Mouse (Mus musculus): ENCODE data around the gene Rgl2. TPM values are rescaled to one million over a fixed set of nuclear protein-coding genes. Genes with fewer than 3 reads are reported as not detected.
A peak's percentile ranks its signal among the peaks of the same experiment; 100 is the strongest.
"Not testable (repeated sequence)": the region's sequence is repeated elsewhere in the genome, so short reads cannot be mapped to it uniquely, and the experiment has no call there.

The Rgl2 gene
- total RNA-seq, 2 experiments from 2014 or later: 68.9 to 76.4 TPM

DNA sequence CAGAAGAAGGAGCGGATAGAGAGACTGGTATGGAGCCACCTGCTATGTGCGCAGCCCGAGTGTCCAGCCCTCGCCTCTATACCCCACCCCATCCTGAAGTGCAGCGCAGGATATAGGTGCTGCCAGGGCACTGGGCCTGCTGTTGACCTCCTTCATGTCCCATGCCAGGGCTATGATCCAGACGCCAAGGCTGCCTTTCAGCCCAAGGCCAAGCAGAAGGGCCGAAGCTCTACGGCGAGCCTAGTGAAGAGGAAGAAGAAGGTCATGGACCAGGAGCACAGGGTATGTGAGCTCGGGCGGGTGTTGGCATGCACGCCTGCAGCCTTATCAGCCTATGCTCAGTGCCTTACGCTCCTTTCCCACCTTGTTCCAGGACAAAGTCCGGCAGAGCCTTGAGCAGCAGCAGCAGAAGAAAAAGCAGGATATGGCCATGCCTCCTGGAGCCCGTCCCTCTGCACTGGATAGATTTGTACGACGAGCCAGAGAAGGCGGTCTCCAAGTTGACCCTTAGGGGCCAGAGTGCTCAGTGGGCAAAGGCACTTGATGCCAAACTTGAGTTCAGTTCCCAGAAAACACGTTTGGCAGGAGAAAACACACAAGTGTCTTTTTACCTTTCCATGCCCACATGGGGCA is 19.7 kb downstream of the Rgl2 start:
- no peak for TF ChIP-seq CTCF (conservative IDR thresholded peaks at IDR 0.05)
- no peak for DNase-seq (ENCODE audit: low spot score in 2 of 2)

DNA sequence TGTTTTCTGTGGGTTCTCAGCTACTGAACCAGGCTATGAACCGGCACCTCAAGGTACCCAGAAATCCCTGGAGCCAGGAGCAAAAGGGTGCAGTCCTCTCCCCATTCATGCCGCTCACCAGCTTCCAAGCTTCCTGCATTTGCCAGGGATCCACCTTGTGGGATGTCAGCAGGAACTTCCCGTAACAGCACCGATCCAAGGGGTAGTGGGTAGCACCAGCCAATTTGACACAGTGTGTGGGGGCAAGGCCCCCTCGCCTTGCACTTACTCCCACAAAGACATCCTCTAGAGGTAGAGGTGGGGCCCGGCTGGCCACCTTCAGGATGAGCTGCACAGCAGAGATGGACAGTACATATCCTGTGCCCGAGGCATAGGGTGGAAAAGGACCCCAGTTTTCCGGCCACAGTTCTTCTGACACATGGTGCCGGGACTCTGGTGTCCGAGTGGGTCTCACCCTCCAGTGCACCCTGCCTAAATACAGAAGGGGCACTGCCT is 20.8 kb downstream of the Rgl2 start:
- no peak for TF ChIP-seq CTCF (conservative IDR thresholded peaks at IDR 0.05)
- no peak for DNase-seq (ENCODE audit: low spot score in 2 of 2)
- Histone ChIP-seq H3K27ac (peak overlapping the region; percentile 94), H3K4me3 (peak overlapping the region; percentile 71)

More for the DNA sequence above, 19.7 kb downstream of the Rgl2 start:
- Histone ChIP-seq H3K27ac (no peak overlapping the region), H3K4me3 (no peak overlapping the region)

DNA sequence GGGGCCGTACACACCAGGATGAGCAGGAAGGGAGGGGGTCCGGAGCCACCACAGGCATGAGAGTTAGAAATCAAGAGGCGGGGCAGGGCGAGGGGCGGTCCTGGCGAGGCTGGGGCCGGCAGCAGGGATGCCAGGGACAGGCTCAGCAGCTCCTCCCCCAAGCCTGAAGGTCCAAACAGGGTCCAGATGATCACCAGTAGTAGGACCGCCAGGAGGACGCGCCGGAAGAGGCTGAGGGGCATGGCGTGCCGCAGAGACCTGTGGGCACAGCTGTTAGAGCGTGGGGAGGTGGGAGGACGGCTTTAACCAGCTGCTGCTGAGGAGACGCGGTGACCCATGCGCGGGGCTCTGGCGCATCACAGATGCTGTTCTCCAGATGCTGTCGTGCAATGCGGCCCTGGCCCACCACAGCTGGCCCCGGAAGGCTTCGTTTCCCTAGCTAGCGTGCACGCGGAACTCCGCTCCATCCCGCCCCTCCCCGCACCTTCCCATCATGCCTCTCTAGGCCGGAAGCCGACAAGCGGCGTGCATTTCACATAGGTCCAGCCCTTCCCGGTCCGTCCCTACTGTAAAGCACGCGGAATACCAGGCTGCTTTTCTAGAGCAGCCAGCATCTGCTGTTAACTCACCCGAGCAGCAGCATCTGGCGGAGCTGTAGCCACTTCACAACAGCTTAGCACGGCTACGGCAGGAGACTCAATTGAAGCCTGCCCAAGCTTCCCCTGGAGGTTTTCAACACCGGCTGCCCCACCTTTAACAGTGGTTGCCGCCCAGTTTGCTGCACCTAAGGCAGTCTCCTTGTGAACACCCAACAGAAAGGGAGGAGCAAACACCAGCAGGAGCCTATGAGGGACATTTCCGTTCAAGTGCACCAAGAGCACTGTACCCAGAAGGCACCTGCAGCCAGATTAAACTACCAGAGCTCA is 21.9 kb downstream of the Rgl2 start, which contains the start of gene B3galt4:
B3galt4 (minus strand) TSS at position 468 of the 926 bp plus-strand sequence.
- DNase-seq (ENCODE audit: low spot score in 2 of 2): peak; percentile 78
- TF ChIP-seq CTCF (conservative IDR thresholded peaks at IDR 0.05): no peak
- Histone ChIP-seq H3K4me3 (peak within 1 kb of the TSS; percentile 71), H3K27ac (peak within 1 kb of the TSS; percentile 94)

DNA sequence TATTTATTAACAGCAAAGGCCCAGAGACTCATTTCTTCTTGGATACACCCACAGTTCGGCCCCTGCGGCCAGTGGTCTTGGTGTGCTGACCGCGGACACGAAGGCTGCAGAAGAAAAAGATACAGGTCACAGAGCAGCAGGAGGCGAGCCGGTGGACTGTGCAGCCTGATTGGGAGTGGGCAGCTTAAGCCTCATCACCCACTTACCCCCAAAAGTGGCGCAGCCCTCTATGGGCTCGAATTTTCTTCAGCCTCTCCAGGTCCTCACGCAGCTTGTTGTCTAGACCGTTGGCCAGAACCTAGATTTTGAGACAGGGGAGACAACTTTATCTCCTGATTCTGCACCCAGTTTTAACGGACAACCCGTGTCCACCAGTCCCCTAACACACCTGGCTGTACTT is 22.7 kb downstream of the Rgl2 start:
- Histone ChIP-seq H3K27ac (peak overlapping the region; percentile 94; the same call in 1 of the 2 replicates), H3K4me3 (peak overlapping the region; percentile 71; the same call in 1 of the 2 replicates)
- not testable (repeated sequence) for DNase-seq (ENCODE audit: low spot score in 2 of 2)

DNA sequence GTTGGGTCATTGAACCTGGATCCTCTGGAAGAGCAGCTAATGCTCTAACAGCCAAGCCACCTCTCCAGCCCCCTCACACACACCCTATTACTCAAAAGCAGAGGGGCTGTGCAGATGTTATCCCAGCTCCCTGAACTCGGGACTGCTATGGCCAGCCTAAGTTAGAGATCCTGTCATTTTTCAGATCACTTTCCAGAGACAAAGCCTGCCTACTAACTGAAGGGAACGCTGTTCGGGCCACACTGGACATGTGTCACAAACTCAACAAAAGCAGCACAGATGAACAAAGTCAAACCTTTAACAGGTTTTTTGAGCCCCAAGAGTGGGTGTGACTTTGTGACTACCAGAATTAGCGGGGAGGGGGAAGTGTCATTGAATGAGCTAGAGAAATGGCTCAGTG is 23.5 kb downstream of the Rgl2 start:
- H3K27ac ChIP-seq: no peak overlapping the region
- TF ChIP-seq CTCF (conservative IDR thresholded peaks at IDR 0.05): no peak
- DNase-seq (ENCODE audit: low spot score in 2 of 2): no peak

DNA sequence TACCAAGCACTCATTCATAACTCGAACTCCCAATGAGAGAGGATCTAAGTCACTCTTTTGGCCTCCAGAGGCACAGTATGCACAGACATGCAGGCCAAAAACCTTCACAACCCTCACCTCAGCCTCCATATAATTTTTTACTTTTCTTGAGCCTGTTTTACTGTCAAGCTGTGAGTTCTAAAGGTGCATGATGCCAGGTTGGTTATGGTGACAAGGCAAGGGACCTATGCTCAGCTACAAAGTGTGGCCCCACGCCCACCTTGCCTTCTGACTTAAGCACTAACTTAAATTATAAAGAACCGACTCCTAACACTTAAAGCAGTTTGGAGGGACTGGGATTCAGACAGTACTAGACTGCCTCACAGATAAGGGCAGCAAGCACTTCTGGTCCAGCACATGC is 24.0 kb downstream of the Rgl2 start:
- H3K27ac ChIP-seq: no peak overlapping the region
- DNase-seq (ENCODE audit: low spot score in 2 of 2): no peak
- no peak for TF ChIP-seq CTCF (conservative IDR thresholded peaks at IDR 0.05)
- no peak overlapping the region for H3K4me3 ChIP-seq

More for the DNA sequence above, 23.5 kb downstream of the Rgl2 start:
- H3K4me3 ChIP-seq: no peak overlapping the region

DNA sequence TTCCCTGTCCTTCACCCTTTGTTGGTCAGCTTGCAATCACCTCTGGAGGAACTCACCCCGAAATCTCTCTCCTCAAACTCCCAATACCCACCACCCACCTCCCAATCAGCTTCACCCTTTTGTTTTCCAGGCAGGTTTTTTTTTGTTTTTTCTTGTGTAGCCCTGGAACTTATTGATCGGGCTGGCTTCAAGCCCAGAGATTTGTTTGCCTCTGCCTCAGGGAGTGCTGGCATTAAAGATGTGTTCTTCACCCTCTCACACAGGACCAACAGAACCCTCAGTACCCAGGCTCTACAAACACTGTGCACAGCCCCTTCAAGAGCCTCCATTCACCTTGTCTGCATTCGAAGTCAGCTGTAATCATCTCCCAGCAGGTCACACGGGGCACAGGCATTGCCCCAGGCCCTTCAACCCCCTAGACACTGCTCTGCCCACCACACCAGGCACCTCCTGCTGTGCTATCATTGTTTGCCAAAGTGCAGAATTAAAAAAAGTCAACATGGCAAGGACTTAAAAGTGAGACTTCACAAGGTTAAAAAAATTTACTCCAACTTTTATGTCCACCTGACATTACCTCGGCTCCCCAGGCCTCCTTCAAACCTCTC is 24.7 kb downstream of the Rgl2 start:
- H3K4me3 ChIP-seq: peak overlapping the region; percentile 85
- no peak for DNase-seq (ENCODE audit: low spot score in 2 of 2)
- H3K27ac ChIP-seq: peak overlapping the region; percentile 98; the same call in 1 of the 2 replicates
- no peak for TF ChIP-seq CTCF (conservative IDR thresholded peaks at IDR 0.05)

DNA sequence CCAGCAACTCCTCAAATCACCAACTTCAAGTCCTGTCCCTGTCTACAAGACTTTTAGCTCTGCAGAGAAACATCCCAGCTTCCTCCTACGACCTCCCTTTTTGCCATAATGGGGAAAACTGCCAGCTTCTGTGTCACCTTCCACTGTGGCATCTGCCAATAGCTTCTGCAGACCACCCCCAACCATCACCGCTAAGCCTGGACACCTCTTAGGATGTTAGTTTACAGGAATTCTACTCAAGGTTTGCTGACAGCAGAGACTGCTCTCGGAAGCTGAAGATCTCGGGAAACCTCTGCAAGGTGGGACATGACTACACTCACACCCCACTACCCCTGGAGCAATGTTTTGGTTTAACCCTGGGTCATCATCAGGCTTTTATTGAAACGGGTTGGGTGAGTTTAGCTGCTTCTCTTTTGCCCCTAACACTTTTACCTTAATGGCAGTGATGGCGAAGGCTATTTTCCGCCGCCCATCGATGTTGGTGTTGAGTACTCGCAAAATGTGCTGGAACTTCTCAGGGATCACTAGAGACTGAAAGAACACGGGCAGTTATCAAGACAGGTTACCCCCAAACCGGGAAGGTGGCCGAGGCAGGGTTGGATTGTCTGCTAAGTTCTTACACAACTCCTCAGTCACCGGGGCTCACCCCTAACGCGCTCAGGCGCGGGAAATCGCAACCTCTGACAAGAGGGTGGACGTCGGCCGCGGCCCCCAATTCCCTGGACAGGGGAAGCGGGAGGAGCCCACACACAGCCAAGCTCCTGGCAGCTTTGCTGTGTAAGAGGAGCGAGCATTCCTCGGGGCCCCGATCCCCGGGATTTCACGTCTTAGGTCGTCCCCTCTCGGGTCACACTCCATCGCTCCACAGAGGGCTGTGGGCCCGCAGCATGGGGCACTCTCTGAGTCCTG is 25.6 kb downstream of the Rgl2 start:
- peak in 1 of 2 experiments; percentile 9 for DNase-seq (ENCODE audit: low spot score in 2 of 2)
- Histone ChIP-seq H3K4me3 (peak overlapping the region; percentile 85), H3K27ac (peak overlapping the region; percentile 98)
- TF ChIP-seq CTCF (conservative IDR thresholded peaks at IDR 0.05): no peak

DNA sequence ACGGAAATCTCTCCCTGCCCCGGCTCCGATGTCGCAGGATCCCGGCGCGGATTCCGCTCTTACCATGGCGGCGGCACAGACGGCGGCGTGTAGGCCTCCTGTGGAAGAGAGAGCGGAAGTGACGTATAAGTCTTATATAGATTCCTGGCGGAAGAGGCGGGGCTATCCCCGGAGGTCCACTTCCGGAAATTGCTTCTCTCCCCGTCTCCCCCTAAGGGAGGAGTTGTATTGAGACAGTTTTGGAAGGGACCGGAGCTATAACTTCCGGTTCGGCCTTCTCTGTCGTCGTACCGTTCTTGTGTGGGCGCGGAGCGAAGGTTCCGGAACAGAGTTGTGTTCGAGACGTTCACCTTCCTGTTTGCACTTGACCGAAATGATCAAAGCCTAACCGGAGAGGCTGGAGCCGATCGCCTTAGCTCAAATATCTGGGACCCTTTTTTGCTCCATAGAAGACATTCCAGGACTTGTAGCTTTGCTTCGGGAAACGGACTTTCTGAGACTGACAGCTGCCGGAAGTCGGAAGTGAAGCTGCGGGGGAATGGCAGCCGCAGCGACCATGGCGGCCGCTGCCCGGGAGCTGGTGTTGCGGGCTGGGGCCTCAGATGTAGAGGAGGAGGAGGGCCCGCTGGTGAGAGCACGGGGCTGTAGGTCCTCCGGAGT is 26.3 kb downstream of the Rgl2 start, which contains the start of the genes Vps52 and Rps18:
Vps52 (plus strand) TSS at position 258 of the 660 bp plus-strand sequence.
Rps18 (minus strand) TSS at position 447 of the 660 bp plus-strand sequence.
- H3K27ac ChIP-seq: peak within 1 kb of the TSS; percentile 98
- DNase-seq (ENCODE audit: low spot score in 2 of 2): peak; percentile 96 to 97

DNA sequence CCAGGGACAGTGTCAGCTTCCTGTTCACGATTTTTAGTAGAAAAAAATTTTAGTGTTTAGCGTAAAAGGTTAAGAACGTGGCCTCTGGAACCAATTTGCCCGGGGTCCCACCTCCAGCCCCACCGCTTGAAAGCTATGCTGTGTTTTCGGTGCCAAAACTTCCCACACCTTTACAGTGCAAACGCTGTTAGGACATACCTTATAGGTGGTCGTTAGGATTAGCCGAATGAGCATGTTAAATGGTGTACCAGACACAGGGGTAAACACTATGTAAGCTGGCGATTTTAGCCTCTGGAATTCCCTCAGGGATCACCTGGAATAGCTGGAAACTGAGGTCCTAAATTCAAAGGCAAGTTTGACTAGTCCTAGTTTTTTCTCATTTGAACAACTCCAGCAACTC is 27.0 kb downstream of the Rgl2 start:
- Histone ChIP-seq H3K27ac (peak overlapping the region; percentile 98), H3K4me3 (peak overlapping the region; percentile 85)
- DNase-seq (ENCODE audit: low spot score in 2 of 2): no peak
- no peak for TF ChIP-seq CTCF (conservative IDR thresholded peaks at IDR 0.05)

More for the DNA sequence above, 26.3 kb downstream of the Rgl2 start, which contains the start of the genes Vps52 and Rps18:
- peak within 1 kb of the TSS; percentile 85 for H3K4me3 ChIP-seq
- peak; percentile 63 for TF ChIP-seq CTCF (conservative IDR thresholded peaks at IDR 0.05)

DNA sequence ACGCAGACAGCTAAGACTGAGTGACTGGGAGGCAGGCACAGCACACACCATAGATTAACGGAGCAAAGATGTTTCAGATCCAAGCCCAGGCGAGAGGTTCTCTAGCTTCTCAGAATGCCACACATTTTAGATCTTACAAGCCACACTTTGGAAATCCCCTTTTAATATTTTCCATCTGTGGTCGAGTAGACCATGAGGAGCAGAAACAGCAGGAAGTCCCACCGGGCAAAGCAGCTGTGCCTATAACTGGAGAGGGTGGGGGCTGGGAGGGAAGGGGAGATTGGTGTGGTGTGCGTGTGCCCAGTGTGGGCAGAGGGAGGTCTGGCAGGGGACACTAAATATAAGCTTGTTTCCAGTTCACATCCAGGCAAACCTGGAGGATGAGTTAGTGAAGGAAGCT is 28.1 kb downstream of the Rgl2 start:
- no peak for DNase-seq (ENCODE audit: low spot score in 2 of 2)
- no peak for TF ChIP-seq CTCF (conservative IDR thresholded peaks at IDR 0.05)
- Histone ChIP-seq H3K27ac (no peak overlapping the region), H3K4me3 (no peak overlapping the region)
